Mouse (Mus musculus) activated CD4-positive, CD25-positive, alpha-beta regulatory T cell, adult 9 weeks (primary cell): Measurements from ENCODE around the gene Pth1r. TPM values are rescaled to one million over a fixed set of nuclear protein-coding genes. Genes with fewer than 3 reads are reported as not detected.

Source experiments
- polyA plus RNA-seq: library from polyadenylated mRNA; unstranded; fragments of 100-300 nt; shearing (Covaris generic); gene quantifications from one replicate; pipeline ENCODE4 v1.2.1, GENCODE M21; 2017

Gene Pth1r
- polyA plus RNA-seq, result not detected

DNA sequence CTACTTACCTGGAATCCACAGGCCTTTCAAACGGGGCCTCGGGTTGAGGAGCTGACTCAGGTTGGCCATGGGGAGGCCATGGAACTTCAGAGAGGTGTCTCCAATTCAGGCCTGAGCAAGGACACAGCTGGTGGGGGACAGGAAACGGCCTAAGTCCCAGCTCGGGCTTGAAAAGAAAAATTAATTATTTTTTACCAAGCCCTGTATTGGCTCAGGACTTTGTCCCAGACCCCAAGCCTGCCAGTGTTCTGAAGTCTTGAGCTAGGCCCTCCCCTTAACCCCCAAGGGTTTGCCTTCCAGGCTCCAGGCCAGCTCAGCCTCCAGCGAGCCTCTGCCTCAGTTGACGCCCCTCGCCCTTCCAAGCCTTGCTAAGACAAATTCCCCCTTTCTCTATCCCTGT lies at the start of gene Pth1r:
TSS of gene Pth1r (minus strand) at position 185 of the 400 bp plus-strand sequence.

DNA sequence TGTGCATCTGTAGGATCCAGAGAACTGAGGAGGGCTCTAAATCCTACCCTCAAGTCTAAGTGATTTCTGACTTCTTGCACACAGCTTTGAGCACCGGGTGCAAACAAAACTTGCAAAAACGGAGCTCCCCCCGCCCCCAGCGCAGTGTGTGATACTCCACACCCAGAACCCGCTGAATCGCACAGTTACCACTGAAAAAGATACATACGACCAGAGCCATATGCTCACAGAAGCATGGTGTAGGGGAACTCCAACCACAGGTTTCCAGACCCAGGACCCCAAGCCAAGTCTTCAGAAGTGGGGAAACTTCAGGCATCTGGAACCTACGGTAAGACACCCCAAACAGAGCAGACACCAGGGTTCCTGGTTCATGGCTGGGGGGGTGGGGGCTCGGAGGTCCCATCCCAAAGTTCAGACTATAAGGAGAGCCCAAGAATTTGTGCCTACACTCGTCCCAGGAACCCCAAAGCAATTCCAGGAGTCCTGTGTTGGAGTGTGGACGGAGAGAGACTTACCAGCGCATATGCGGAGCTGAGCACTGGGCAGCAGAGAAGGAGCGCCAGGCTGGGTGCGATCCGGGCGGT lies 5.1 kb downstream of the Pth1r start, which contains the start of gene Myl3:
TSS of gene Myl3 (plus strand) at position 151 of the 584 bp plus-strand sequence.

Other genes starting within 250 kb of the Pth1r start
- gene Setd2, start 214.5 kb downstream of the Pth1r start, polyA plus RNA-seq, result 31.2 TPM
- 2.3 TPM for gene Nradd, start 122.7 kb downstream of the Pth1r start, polyA plus RNA-seq
- 61.2 TPM for gene Nbeal2, start 93.0 kb downstream of the Pth1r start, polyA plus RNA-seq
- gene Ccdc12, start 90.6 kb downstream of the Pth1r start, polyA plus RNA-seq, result 297 TPM
- gene Myl3, start 5.3 kb downstream of the Pth1r start, polyA plus RNA-seq, result not detected
- gene Prss42, start 51.0 kb upstream of the Pth1r start, polyA plus RNA-seq, result not detected
- gene Prss44, start 66.8 kb upstream of the Pth1r start, polyA plus RNA-seq, result not detected
- gene Prss43, start 79.5 kb upstream of the Pth1r start, polyA plus RNA-seq, result not detected
- not detected for gene Prss45, start 87.4 kb upstream of the Pth1r start, polyA plus RNA-seq
- not detected for gene Prss46, start 97.4 kb upstream of the Pth1r start, polyA plus RNA-seq
- gene Prss50, start 110.8 kb upstream of the Pth1r start, polyA plus RNA-seq, result 0.32 TPM
- gene Als2cl, start 132.7 kb upstream of the Pth1r start, polyA plus RNA-seq, result 39.7 TPM
- 2.4 TPM for gene Tmie, start 133.0 kb upstream of the Pth1r start, polyA plus RNA-seq
- not detected for gene Fam240a, start 169.7 kb upstream of the Pth1r start, polyA plus RNA-seq
- 2.8 TPM for gene Tdgf1, start 199.0 kb upstream of the Pth1r start, polyA plus RNA-seq
- gene Lrrc2, start 204.4 kb upstream of the Pth1r start, polyA plus RNA-seq, result 0.15 TPM
- not detected for gene Rtp3, start 243.4 kb upstream of the Pth1r start, polyA plus RNA-seq